Mouse (Mus musculus) right cerebral cortex, postnatal 14 days (tissue): ENCODE results near the gene Gm20388.

Source experiments
- DNase-seq: peaks from one replicate; pipeline ENCODE4 v3.0.0; 2022

The Gm20388 gene

DNA sequence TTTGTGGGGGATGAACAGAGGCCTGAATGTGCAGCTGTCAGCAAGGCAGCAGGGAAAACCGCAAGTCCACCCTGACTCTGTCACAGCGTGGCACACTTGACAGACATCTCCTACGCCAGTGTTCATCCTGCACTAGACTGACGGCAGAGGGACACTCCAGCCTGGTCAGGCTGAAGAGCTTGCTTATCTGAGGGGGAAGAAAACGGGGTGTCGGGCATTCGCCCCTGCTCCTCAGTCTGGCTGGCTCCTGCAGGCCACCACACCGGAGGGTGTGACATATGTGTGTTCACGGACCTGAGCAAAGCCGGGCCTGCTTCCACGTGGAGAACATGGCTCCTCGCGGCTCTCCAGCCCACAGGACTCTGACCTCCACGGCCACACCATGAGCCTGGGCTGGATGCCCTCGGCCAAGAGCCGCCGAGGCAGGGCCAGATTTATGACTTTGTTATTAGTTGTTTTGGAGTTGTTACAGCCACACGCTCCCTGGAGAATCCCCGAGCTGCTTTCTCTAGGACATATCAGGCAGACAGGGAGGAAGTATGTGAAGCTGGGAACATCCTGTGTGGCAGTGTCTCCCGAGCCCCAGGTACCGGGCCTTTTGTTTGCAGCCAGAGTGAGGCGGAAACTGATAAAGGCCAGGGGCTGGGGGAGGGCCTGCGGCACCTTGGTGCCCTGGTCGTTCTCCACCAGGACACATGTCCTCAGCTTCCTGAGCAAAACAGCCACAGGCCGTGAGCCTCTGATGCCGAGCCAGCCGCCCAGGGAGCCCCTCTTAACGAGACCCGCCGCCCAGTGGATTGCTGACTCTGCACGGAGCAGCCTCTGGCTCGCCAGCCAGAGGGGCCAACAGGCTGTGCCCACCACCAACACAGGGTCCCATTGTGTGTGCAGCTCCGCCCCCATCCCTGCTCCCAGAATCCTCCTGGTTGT lies 1424.1 kb downstream of the Gm20388 start:
- no peak for DNase-seq

DNA sequence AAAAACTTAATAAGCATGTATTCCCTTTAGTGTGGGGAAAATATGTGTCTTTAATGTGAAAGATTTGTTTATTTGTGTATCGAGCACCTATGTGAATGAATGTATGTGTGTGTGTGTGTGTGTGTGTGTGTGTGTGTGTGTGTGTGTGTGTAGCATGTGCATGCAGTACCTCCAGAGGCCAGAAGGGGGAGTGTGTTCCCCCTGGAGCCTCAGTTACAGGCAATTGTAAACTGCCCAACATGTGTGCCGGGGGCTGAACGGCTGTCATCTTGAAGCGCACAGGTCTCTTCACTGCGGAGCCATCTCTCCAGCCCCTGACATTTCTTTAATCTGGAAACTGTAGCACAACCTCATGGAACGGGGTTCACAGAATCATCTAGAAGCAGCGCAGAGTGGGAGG lies 1425.0 kb downstream of the Gm20388 start:
- DNase-seq, result no peak

DNA sequence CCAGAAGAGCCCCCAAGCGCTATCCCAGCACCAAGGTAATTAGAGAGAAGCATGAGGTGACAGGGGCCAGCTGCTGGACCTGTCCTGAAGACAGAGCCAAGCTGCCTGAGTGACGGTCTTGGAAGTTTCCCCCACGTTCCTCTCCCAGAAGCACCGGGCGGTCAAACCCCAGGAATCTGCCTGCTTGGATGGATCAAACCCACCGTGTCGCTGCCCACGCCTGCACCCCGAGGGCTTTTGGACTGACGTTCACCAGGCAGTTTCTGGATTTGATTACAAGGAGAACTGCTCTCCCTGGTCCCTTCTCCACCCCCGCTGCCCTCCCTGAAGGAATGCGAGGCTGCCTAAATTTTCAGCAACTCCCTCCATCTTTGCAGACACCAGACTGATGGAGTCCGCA lies 1432.3 kb downstream of the Gm20388 start:
- DNase-seq, result no peak

DNA sequence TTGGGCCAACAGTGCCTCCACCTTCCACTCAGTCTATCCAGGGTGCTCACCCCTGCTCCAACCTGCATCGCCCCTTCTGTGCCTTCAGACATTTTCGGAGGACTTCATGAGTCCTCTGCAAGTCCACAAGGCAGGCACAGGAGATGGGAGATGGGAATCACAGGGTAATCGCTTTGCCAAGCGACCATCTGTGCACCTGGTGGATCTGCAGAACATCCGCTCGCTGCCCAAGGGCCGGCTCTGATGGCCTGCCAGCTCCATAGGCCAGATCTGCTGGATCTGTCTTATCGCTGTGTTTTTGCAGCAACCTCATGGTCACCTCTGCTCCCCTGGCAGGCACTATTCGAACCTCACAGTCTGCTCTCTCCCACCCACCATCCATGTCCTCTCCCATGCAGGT lies 1433.8 kb downstream of the Gm20388 start:
- DNase-seq, result no peak

DNA sequence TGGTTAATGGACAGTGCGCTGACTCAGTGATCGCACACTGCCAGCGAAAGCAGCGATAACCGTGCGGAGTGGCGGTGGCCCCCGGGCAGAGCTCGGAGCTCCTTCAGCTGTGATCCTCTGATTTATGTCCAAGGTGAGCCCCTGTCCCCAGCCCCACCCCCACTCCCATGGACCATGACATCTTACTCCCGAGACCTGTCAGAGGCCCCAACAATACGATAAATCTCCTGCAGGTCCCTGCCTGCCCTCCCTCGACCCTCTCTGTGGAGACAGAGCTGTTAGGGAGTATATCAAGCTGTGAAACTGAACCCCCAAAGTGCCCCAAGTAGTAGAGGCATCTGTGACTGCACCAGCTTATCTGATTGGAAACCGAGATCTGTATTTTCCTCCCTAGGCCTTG lies 1435.5 kb downstream of the Gm20388 start:
- DNase-seq, result no peak

DNA sequence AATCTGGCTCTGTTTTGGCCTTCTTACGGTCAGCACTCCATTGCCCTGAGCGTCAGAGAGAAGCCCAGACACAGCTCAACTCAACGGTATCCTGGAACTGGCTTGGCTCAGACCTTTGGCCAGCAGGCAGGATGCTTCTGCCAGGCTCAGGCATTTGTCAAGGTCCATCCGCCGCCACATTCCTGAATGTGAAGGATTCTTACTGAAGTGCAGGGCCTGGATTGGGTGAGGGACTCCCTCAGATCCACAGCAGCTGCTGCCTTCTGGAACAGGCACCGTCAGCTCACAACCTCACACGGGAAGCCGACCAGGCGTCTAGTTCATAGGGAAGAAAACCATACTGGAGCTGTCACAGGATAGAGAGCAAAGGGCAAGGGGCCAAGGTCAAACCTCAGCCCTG lies 1436.2 kb downstream of the Gm20388 start:
- DNase-seq, result no peak

DNA sequence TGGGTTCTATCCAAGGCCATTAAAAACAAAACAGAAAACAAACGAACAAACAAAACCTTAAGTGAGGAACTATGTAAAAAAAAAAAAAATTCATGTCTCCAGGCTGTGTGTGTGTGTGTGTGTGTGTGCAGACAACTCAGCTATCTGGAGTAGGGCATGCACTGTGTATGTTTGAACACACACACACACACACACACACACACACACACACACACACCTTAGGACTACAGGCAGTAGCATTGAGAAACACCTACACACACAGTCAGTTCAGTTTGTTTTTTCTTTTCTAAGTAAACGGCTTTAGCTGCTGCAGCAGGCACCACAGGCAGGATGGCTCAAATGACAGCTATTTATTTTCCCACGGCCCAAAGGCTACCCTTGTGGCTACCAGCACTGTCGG lies 1438.4 kb downstream of the Gm20388 start:
- no peak for DNase-seq

DNA sequence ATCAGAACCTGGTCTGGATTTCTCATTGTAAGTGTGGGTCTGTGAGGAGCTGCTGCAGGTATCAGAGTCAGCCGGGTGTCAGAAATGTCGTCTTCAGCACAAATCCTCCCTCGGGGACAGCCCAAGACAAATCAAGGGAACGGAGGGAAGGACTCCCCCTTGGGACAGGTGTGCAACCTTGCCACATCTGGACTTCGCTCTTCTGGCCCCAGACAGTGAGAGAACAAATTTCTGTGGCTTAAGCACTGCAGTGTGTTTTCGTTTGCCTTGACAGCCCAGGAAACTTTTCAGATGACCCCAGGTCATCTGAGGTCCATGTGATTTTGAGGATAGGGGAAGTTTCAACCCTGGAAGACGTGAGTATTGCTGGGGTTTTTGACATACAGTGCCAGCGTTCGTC lies 1440.2 kb downstream of the Gm20388 start:
- no peak for DNase-seq

DNA sequence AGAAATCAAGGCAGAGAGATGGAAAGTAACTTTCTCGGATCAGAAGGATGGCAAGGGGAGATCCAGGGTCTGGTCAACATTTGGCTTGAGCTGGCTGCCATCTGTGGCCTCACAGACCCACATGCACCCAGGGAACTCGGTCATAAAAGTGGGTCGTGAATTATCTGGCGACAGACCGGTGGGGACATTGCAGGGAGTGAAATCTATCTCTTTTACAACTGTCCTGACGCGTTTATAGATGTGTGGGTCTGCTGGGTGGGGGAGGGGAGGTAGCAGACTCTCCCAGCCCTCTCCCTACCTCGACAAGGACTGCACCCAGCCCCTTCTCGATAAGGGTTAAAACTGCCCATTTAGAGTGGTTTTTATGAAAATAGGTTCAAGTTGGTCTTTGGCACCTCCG lies 1444.2 kb downstream of the Gm20388 start:
- DNase-seq, result no peak

DNA sequence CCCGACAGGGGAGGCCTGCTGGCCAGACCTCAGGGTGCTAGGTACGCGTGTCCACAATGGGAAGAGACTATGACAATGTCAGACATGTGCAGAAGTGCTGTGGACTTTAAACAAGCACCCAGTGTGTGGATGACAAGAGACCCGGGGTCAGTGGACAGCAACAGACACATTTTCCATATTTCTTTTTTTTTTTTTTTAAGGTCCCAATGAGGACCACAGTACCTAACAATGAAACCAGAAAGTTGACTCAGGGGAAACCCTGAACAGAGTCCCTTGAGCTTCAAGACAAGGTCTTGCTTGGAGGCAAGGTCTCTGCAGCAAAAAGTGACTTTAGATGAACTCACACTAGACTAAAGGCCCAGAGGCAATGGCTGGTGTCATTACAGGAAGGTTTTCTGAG lies 1446.8 kb downstream of the Gm20388 start:
- DNase-seq, result no peak

DNA sequence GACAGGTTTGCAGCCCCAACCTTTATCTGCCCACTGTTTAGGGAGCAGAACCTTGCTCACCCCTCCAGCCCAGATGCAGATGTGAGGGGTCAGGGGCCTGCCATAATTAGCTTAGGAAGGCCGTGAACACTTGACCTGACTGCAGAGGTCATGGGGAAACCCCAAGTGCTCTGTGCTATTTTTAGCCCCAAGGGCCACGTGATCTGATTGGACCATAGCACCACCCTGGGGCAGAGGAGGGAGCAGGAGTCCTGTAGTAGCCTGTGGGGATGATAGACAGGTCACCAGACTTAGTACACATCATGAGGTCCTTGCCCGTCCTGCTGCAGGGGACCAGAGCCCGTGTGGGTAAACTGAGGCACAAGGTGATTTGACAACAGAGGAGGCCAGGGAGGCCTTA lies 1448.0 kb downstream of the Gm20388 start:
- no peak for DNase-seq

DNA sequence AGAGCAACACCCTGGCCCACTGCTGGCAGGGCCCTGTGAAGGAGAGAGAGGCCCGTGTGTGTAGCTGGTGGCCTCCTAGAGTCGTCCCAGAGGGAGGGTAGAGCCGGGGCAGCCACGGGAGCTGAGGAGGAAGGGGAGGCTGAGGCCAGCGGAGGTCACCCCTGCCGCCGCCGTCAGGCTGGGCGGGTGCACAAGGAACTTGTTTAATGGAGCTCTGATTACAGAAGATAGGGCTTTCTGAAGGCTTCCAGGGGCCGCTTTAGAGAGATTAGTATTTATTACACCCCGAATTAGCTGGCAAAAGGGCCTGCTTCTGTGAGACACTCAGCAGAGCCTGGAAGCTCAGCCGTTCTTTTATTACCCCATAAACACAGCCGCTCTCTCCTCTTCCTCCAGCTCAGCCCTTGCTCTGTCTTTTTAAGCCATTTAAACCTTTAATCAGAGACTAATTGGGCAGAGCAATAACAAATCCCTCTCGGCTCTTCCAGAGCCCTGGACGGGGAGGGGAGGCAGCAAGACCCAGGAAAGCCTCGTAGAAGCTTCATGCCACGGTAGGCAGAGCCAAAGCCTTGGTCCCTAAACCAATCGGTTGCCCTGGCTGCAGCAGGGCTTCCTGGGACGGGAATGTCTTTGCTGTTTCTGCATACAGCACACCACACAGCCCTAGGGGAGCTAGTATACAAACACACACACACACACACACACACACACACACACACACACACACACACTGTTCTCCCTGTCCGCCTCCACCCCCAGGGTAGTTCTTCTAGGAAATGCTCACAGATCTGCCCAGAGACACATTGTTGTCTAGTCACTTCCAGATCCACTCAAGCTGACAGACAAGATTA lies 1448.7 kb downstream of the Gm20388 start:
- DNase-seq, result no peak

DNA sequence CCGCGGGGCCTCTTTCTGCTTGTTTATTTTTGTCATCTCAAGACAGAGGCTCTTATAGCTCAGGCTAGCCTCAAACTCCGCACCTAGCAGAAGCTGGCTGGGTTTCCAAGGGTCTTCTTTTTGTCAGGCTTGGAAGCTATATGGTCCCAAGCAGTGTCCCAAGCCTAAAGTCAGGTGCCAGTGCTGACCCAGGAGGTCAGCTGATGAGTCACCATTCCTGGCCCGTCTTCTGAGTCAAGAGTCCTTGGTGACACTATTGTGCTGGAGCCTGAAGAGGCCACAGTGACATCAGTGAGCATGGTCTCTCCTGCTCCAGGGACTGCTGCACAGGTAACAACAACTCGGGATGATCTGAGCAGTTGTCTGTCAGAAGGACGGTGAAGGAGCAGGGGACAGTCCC lies 1449.4 kb downstream of the Gm20388 start:
- no peak for DNase-seq

DNA sequence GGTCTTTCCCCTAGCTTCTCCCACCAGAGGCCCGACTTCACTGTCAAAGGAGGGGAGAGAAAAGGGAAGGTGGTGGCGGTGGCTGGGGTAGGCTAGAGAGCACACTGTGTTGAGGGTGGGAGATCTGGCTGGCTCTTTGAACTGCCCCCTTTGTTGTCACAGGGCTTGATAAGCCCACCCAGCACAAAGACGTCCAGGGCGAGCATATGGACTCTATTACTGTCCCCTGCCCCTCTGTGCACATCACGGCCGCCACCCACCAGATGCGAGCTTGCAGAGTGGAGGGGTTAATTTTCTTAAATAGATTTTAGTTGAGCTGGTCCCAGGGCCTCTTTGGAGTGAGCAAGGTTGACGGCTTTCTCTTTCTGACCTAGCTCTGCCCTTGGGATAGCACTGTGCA lies 1450.5 kb downstream of the Gm20388 start:
- DNase-seq, result no peak

DNA sequence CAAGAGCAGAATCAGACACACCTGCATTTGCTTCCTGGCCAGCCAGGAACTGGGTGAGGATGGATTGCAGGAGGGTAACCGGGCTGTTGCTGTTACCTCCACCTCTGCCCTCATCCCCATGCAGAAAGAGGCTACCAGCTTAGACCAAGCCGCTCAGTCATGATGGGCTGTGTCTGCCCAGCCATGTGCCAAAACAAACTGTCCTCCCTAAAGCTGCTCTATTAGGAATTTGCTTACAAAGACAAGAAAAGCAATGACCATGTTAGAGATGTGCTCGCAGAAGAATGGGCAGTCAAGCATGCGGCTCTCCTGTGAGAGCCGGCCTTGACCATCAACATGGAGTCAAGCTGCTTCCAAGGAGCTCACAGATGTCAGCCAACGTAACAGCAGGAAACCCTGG lies 1454.0 kb downstream of the Gm20388 start:
- no peak for DNase-seq

DNA sequence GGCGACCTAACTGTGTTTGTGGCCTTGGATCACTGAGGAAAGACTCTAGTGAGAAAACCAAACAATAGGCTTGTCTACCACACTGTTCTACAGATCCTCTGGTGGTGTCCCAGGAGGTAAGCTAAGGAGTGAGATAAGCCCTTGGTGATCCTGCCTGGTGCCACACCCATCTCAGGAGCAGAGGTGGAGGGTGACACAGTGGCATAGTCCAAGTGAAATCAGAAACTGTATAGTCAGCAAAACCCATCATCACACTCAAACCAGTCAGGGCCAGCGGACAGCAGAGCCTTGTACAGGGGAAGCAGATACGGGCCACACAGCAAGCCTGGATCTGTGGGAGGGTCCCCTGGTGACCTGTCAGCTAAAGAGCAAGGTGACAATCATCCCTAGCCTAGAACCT lies 1454.5 kb downstream of the Gm20388 start:
- DNase-seq, result no peak

DNA sequence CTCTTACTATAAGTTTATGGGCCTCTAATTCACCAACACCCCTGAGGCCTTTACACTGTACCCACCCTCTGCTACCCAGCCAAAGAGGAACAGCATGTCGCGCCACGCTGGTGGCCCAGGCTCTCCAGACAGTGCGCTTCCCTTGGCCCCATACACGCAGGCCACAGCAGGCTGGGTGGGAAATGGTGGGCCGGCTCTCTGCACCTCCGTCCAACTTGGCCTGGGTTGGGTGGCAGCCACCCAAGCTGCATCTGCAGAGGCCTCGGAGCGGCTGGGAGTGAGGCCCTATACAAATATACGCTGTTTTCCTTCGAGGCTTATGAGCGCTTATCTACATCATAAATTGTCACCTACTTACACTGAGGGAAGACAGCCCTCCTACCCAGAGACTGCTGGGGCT lies 1456.0 kb downstream of the Gm20388 start:
- no peak for DNase-seq

DNA sequence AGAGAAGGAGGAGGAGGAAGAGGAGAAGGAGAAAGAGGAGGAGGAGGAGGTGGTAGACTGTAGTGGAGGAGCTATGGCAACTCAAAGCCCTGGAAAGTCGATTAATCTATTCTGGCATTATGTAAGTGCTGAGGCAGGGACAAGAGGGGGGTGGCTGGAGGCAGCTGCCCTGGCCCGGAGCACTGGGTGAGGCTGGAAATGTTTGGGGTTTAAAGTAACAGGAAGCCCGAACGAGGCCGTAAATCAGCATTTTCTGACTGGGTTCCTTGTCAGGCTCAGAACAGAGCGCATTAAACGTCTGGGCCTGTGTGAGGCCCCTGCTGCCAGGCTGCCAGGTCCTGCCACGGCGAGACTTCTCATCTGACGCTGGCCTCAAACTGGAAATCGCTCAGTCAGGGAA lies 1458.2 kb downstream of the Gm20388 start:
- no peak for DNase-seq

DNA sequence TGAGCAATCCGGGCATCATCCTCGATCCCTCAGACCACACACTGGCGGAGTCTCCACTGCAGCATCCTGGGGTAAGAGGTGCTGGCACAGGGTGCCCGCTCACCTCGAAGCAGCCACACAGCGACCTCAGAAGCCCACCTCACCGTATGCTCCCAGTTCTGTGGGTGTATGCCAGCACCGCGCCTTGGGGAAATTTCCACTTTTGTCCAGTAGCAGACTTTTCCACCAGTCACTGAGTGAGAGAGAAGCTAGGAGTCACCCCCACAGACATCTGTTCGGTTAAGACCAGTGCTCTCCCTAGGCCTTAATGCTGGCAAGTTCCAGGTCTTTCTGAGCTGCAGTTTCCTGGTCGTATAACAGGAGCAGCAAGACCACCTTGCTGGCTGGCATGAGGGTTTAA lies 1458.7 kb downstream of the Gm20388 start:
- no peak for DNase-seq

DNA sequence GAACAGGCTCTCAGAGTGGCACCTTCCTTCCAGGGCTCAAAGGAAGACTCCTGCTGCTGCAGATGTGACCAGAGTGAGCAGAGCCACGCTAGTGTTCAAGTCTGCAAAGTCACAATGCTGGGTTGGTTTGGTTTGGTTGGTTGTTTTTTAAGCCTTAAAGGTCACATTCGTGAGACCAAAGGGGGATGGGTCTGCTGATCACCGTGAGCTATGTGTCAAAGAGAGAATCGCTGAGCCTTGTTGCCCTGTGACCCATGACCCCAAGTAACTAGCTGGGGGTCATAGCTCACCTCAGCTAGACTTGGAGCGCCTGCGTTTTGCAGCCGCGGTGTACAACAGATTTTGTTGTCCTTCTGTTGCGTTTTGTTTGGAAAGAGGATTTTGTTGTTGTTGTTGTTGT lies 1460.6 kb downstream of the Gm20388 start:
- no peak for DNase-seq

DNA sequence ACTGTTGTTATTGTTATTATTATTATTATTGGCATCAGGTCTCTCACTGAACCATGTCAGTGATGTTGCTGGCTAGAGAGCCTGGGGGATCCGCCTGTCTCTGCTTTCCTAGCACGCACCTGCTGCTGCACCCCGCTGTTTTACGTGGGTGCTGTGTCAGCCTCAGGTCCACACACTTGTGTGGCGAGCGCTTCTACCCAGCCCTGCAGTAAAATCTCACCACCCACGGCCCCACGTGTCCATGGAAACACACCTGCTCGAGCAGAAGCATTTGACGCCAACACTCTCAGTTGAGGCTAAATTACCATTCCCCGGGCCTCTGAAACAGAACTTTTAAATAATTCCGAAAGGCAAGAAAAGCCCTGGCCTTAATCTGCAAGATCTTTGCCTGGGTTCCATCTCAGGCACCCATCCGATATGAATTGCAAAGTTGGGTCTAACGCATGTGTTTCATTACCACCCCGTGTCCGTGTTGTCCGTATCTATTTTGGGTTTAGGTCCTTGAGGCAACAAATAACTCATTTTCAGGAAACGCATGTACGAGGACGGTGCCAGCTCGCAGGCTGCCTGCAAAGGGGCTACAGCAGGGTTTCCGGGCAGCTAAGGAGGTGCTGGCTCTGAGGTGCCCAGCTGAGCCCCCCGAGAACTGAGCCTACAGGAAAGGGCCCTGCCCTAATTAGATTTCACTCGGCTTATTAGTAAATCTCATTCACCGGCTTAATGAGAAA lies 1461.4 kb downstream of the Gm20388 start:
- DNase-seq, result peak; percentile 56

DNA sequence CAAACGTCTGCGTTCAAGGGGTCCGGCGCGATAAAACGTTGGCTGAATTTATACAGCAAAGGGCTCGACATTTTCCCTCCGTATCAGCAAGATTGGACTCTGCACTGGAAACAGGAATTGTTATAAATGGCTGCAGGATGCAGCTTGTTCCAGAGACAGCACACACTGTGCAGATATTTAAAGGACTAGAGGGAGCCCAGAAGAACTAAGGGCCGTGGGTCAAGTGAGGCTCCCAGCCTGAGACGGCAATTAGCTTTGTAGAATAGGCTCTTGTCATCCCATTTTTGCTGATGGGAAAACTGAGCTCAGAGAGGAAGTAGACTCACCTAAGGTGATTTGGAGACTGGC lies 1462.0 kb downstream of the Gm20388 start:
- DNase-seq, result no peak

DNA sequence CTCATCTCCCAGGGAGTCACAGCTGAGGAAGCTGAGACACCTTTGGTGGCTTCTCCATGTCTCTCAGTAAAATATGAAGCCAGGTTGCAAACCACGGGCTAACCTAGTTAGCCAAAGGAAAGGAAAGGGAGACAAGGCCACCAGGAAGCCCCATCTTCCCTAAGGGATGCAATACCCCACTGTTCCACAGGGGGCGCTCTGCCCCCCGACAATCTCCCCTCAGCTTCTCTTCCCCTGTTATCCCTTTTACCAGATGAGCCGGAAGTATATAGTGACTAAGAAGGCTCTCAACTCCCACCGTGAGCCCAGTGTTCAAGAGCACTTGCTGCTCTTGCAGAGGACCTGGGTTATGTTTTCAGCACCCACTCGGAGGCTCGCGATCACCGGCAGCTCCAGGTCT lies 1463.6 kb downstream of the Gm20388 start:
- DNase-seq, result no peak

DNA sequence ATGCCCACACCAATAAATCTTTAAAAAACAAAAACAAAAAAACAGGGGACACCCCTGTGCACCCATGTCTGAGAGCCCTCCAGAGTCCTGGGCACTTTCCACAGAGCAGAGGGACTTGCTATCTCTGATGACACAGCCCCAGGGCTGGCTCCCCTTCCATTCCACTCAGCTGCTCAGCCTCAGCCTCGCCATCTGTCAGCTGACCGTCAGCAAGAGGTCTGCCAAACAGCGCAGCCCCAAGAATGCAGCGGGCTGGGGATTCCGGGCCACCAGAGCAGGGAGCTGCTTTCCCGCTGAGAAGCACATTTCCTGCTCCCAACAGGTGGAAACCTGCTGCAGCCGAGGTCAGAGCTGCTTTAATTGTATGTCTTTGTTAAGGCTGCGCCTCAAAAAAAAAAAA lies 1464.1 kb downstream of the Gm20388 start:
- peak; percentile 16 for DNase-seq
